Mouse (Mus musculus): ENCODE measurements around the gene Ubp1.

DNA sequence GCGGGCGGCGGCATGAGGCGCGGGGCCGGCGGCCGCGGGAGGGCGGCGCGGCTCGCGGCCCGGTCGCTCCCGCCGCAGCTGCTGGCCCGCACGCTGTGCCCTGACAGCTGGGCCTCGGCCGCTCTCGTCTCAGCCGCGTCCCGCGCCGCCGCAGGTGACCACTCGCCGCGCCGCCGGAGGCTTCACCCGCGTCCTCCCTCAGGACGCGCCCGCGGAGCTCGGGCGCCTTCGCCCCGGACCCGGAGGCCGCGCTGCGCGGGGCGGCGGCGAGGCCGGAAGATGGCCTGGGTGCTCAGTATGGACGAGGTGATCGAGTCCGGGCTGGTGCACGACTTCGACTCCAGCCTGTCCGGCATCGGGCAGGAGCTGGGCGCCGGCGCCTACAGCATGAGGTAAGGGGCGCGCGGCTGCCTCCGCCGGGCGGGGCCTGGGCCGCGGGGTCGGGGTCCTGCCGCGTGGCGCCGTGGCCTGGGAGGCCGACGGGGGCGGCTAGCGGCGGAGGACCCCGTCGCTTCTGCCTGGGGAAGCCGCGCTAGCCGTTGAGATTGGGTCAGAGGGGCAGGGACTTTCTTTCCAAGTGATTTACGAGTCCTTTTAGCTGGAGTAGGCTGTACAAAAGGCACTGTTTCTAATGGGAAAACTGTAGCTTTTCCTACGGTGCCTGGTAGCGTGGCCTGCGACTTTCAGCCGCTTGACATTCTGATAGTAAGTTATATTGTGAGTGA lies 803 bp downstream of the Ubp1 start:
- TF ChIP-seq CTCF (IDR thresholded peaks at IDR 0.05; ENCODE audit: low read depth) (no peak), EP300 (IDR thresholded peaks at IDR 0.05; ENCODE audit: low read depth) (no peak)

Measured in liver, postnatal 0 days (tissue).